Mouse (Mus musculus): Measurements from ENCODE around the gene Gm15013. TPM values are rescaled to one million over a fixed set of nuclear protein-coding genes. Genes with fewer than 3 reads are reported as not detected.
"Not testable (repeated sequence)": the region's sequence is repeated elsewhere in the genome, so short reads cannot be mapped to it uniquely, and the experiment has no call there.

The Gm15013 gene
- polyA plus RNA-seq (2015; fragmentation: Nextera tagmentation; extraction: Ambion mirVana), result 0.28 TPM in 1 of 2 replicates, not detected in the other

GRCm38 (mm10) chrX:139714381-139714780 is at the start of gene Gm15013:
TSS of gene Gm15013 (minus strand) at chrX:139714481.
- H3K4me1 ChIP-seq, result no peaks in the 10 kb centered on the region
- peaks cover 8% of the 10 kb centered on the region; the same call in 1 of the 2 replicates for H3K27me3 ChIP-seq
- no peak for ATAC-seq (replicated peaks; ENCODE audit: low FRiP score)
- H3K9me3 ChIP-seq (replicated peaks), result no peaks in the 10 kb centered on the region
- H3K4me3 ChIP-seq (replicated peaks), result no peak within 1 kb of the TSS
- WGBS, result 96% methylated on average over 8 of the region's 8 CpGs
- H3K4me2 ChIP-seq, result no peak within 1 kb of the TSS
- H3K36me3 ChIP-seq, result no peaks in the 10 kb centered on the region
- no peak within 1 kb of the TSS for H3K27ac ChIP-seq
- H3K9ac ChIP-seq, result no peak within 1 kb of the TSS

GRCm38 (mm10) chrX:139762546-139762945 is 48.3 kb upstream of the Gm15013 start:
- Histone ChIP-seq H3K4me2 (no peak overlapping the region), H3K9me3 (replicated peaks) (no peaks in the 10 kb centered on the region), H3K36me3 (no peaks in the 10 kb centered on the region), H3K27ac (no peak overlapping the region), H3K4me1 (no peaks in the 10 kb centered on the region), H3K27me3 (peaks cover 3% of the 10 kb centered on the region; the same call in 1 of the 2 replicates), H3K4me3 (replicated peaks) (no peak overlapping the region), H3K9ac (no peak overlapping the region)
- ATAC-seq (replicated peaks; ENCODE audit: low FRiP score), result no peak
- WGBS, result 81% methylated on average over 2 of the region's 2 CpGs

DNA sequence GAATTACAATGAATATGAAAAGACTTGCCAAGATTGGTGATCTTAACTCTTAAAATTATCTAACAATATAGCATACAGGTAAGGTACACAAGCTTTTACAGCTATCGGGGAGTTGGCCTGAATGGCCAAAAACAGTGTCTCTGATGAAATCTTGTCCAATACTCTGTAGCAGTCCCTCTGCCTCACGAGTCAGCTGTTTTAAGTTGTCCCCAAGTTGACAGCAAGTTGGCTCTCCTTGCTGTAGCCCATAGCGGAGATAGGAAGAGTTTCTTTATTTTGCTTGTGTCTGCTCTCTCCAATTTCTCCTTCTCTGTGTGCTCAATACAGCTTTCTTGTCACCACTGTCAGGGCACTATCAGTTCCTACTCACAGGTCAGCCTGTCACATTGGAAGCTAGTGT is 44.4 kb upstream of the Gm15013 start:
- H3K27me3 ChIP-seq; H3K9me3 ChIP-seq (replicated peaks); H3K9ac ChIP-seq; H3K4me3 ChIP-seq (replicated peaks); H3K27ac ChIP-seq; H3K4me1 ChIP-seq; H3K4me2 ChIP-seq; ATAC-seq (replicated peaks; ENCODE audit: low FRiP score); H3K36me3 ChIP-seq: not testable (repeated sequence)
- WGBS, result 81% methylated on average over 3 of the region's 3 CpGs

GRCm38 (mm10) chrX:139751855-139752254 is 37.6 kb upstream of the Gm15013 start:
- H3K36me3 ChIP-seq, result peaks cover 4% of the 10 kb centered on the region; the same call in 1 of the 2 replicates
- 4% methylated on average over 1 of the region's 1 CpGs for WGBS
- no peak overlapping the region for H3K4me2 ChIP-seq
- H3K4me1 ChIP-seq, result no peaks in the 10 kb centered on the region
- no peak overlapping the region for H3K9ac ChIP-seq
- H3K4me3 ChIP-seq (replicated peaks), result no peak overlapping the region
- no peak for ATAC-seq (replicated peaks; ENCODE audit: low FRiP score)
- no peak overlapping the region for H3K27ac ChIP-seq
- no peaks in the 10 kb centered on the region for H3K9me3 ChIP-seq (replicated peaks)
- H3K27me3 ChIP-seq, result peaks cover 2% of the 10 kb centered on the region; the same call in 1 of the 2 replicates

- Histone ChIP-seq H3K4me2 (no peak overlapping the region), H3K27me3 (peaks cover 18% of the 10 kb centered on the region), H3K4me1 (no peaks in the 10 kb centered on the region), H3K9ac (no peak overlapping the region), H3K9me3 (replicated peaks) (no peaks in the 10 kb centered on the region), H3K4me3 (replicated peaks) (no peak overlapping the region), H3K36me3 (0 out of 2 replicates have a peak, but pooled peaks cover 6% of the 10 kb centered on the region), H3K27ac (no peak overlapping the region)
- WGBS, result 88% methylated on average over 5 of the region's 5 CpGs
- ATAC-seq (replicated peaks; ENCODE audit: low FRiP score), result no peak
Measured at GRCm38 (mm10) chrX:139737066-139737465, 22.8 kb upstream of the Gm15013 start.

DNA sequence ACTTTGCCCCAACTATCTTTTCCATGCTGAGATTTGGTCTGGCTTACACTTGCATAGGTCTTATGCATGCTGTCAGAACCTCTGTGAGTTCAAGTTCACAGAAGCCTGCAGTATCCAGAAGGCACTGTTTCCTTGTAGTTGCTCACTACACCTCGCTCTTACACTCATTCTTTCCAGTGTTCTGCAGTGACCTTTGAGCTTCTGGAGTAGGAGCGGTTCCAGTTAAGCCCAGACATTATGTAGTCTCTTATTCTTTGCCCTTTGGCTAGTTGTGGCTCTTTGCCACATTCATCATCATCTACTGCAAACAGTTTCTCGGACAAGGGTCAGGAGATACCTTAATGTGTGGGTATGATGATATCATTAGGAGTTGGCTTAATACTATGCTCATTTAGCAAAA is 16.3 kb upstream of the Gm15013 start:
- H3K4me1 ChIP-seq, result no peaks in the 10 kb centered on the region
- H3K27me3 ChIP-seq, result peaks cover 20% of the 10 kb centered on the region
- ATAC-seq (replicated peaks; ENCODE audit: low FRiP score), result no peak
- H3K27ac ChIP-seq, result no peak overlapping the region
- H3K36me3 ChIP-seq, result peaks cover 6% of the 10 kb centered on the region; the same call in 1 of the 2 replicates
- H3K9ac ChIP-seq, result no peak overlapping the region
- WGBS, result 92% methylated on average over 3 of the region's 3 CpGs
- no peak overlapping the region for H3K4me3 ChIP-seq (replicated peaks)
- no peaks in the 10 kb centered on the region for H3K9me3 ChIP-seq (replicated peaks)
- no peak overlapping the region for H3K4me2 ChIP-seq

GRCm38 (mm10) chrX:139722350-139722749 is 8.1 kb upstream of the Gm15013 start:
- no peak for ATAC-seq (replicated peaks; ENCODE audit: low FRiP score)
- Histone ChIP-seq H3K4me2 (no peak overlapping the region), H3K27me3 (no peaks in the 10 kb centered on the region; the same call in 1 of the 2 replicates), H3K9ac (no peak overlapping the region), H3K9me3 (replicated peaks) (no peaks in the 10 kb centered on the region), H3K4me3 (replicated peaks) (no peak overlapping the region), H3K27ac (no peak overlapping the region), H3K36me3 (no peaks in the 10 kb centered on the region; the same call in 1 of the 2 replicates), H3K4me1 (no peaks in the 10 kb centered on the region)
- 97% methylated on average over 2 of the region's 2 CpGs for WGBS

DNA sequence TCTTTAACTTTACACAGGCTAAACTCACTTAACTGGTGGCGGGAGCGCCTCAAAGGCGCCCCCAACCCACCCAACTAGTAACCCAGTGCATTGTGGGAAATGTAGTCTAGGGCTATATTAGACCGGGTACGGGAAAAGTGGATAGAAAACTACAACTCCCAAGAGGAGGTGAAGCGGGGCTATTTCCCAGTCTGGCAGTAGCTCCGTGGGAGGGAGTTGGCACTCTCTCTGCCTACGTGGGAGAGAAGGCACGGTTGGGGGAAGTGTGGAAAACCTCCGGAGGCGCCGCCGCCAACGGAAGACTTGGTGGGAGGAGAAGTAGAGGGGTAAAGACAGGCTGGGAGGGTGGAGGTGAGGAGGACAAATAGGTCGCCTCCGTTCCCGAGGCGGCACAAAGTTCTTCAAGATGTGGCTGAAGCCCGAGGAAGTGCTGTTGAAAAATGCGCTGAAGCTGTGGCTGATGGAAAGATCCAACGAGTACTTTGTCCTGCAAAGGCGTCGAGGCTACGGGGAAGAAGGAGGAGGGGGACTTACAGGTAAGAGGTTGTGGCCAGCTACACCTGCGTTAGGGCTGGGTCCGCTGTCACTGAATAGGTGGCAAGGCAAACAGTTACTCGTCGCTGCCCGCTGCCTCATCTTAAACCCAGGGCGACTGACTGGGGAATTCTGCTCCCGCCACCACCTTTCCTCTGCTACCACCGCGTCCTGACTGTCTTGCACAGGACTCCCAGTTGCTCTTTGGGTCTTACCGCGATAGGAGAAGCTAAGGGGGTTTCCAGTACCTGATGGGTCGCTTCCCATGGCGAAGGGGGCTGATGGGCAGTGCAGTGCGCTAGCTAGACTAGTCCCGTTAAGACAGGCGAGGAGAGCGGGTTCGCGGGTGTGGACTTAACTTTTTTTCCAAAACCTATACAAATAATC is 29.2 kb downstream of the Gm15013 start, which contains the start of gene Tbc1d8b:
Tbc1d8b (plus strand) TSS at position 222 of the 921 bp plus-strand sequence.
- Histone ChIP-seq H3K4me1 (no peaks in the 10 kb centered on the region), H3K36me3 (no peaks in the 10 kb centered on the region), H3K27me3 (peaks cover 11% of the 10 kb centered on the region; the same call in 1 of the 2 replicates), H3K4me3 (replicated peaks) (peak within 1 kb of the TSS; percentile 56), H3K9ac (peak within 1 kb of the TSS; percentile 55), H3K9me3 (replicated peaks) (no peaks in the 10 kb centered on the region), H3K27ac (peak within 1 kb of the TSS; percentile 45; the same call in 1 of the 2 replicates), H3K4me2 (peak within 1 kb of the TSS; percentile 61)
- 18% methylated on average over 43 of the region's 43 CpGs for WGBS
- ATAC-seq (replicated peaks; ENCODE audit: low FRiP score), result peak; percentile 99

DNA sequence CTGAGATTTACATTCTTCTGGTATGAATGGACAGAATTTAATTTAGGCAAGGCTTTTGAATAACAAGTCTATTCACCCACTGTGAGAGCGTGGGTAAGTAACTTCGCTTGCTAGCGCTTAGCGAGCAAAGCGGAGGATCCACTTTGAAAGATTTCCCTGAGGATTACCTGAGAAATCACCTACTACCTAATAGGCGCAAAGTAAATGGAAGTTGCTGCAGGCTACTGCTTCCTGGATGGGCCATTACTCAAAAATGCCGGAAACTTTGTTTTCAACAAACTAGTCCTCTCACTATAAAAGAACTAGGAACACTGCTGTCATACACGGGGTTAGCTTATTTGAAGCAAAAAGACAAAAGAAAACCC is 29.9 kb downstream of the Gm15013 start:
- peak; percentile 61 for ATAC-seq (replicated peaks; ENCODE audit: low FRiP score)

GRCm38 (mm10) chrX:139665829-139666228 is 48.5 kb downstream of the Gm15013 start:
- ATAC-seq (replicated peaks; ENCODE audit: low FRiP score), result no peak
- WGBS, result 79% methylated on average over 2 of the region's 2 CpGs
- Histone ChIP-seq H3K27ac (no peak overlapping the region), H3K36me3 (no peaks in the 10 kb centered on the region), H3K4me3 (replicated peaks) (no peak overlapping the region), H3K27me3 (peaks cover 15% of the 10 kb centered on the region; the same call in 1 of the 2 replicates), H3K9me3 (replicated peaks) (no peaks in the 10 kb centered on the region), H3K4me2 (no peak overlapping the region), H3K4me1 (no peaks in the 10 kb centered on the region), H3K9ac (no peak overlapping the region)

More for the DNA sequence above, 29.9 kb downstream of the Gm15013 start:
- Histone ChIP-seq H3K9me3 (replicated peaks) (no peaks in the 10 kb centered on the region), H3K9ac (peak overlapping the region; percentile 39; the same call in 1 of the 2 replicates), H3K4me2 (peak overlapping the region; percentile 56), H3K27ac (no peak overlapping the region; the same call in 1 of the 2 replicates), H3K4me1 (no peaks in the 10 kb centered on the region), H3K27me3 (peaks cover 11% of the 10 kb centered on the region; the same call in 1 of the 2 replicates), H3K36me3 (no peaks in the 10 kb centered on the region), H3K4me3 (replicated peaks) (peak overlapping the region; percentile 56)
- WGBS, result 17% methylated on average over 8 of the region's 8 CpGs

Data from kidney, embryonic 15.5 days (tissue).